Mouse (Mus musculus) adrenal gland, adult 18-20 months (tissue): Measurements from ENCODE around the gene Cyp4a10. TPM values are rescaled to one million over a fixed set of nuclear protein-coding genes. Genes with fewer than 3 reads are reported as not detected.

Experiments
- total RNA-seq, 2 experiments: library from RNA; stranded (reverse); gene quantifications; 1 replicate in 1 of 2; 2 replicates in 1 of 2; pipeline ENCODE4 v1.2.3; 2021

Gene Cyp4a10
- total RNA-seq, 2 experiments from 2014 or later, result 0.53 TPM; not detected in 1

Other genes with a start within 250 kb of the Cyp4a10 start
- not detected for gene Cyp4a12a, start 219.2 kb upstream of the Cyp4a10 start, total RNA-seq
- not detected for gene Cyp4a12b, start 106.6 kb upstream of the Cyp4a10 start, total RNA-seq
- not detected for gene Cyp4a30b, start 65.7 kb upstream of the Cyp4a10 start, total RNA-seq
- gene Cyp4a14, start 22.1 kb upstream of the Cyp4a10 start, total RNA-seq, result under 1 TPM in 1 of 2 experiments, not detected in 1; 0.46 TPM
- gene Cyp4a31, start 45.4 kb downstream of the Cyp4a10 start, total RNA-seq, result not detected
- gene Cyp4a32, start 82.7 kb downstream of the Cyp4a10 start, total RNA-seq, result not detected
- 10 to 100 TPM; 28.9 to 33.3 TPM for gene Cyp4b1, start 129.5 kb downstream of the Cyp4a10 start, total RNA-seq
- 10 to 100 TPM; 77.2 to 91.0 TPM for gene Efcab14, start 219.5 kb downstream of the Cyp4a10 start, total RNA-seq